Mouse (Mus musculus) kidney, embryonic 14.5 days (tissue): ENCODE measurements around the gene Sec61g. TPM values are rescaled to one million over a fixed set of nuclear protein-coding genes. Genes with fewer than 3 reads are reported as not detected.
"Not testable (repeated sequence)": the region's sequence is repeated elsewhere in the genome, so short reads cannot be mapped to it uniquely, and the experiment has no call there.

ENCODE experiments used
- ATAC-seq: fragments of 200-750 bp; cut with Nextera tagmentation; 2 replicates; pipeline ENCODE4 v1.8.0; 2017; ENCODE audit warnings: moderate number of reproducible peaks, mild to moderate bottlenecking, moderate TSS enrichment, moderate library complexity; ENCODE audit not compliant: low FRiP score, low TSS enrichment
- H3K27ac ChIP-seq: fragments of 300-500 bp; sonication (generic); 2 replicates; pipeline ENCODE4 v1.5.1; 2014; ENCODE audit warnings: low read depth, mild to moderate bottlenecking, low read length, moderate library complexity, mixed read lengths
- H3K27me3 ChIP-seq: fragments of 300-500 bp; sonication (generic); 2 replicates; pipeline ENCODE4 v1.6.1; 2014; ENCODE audit warnings: mild to moderate bottlenecking, low read length; ENCODE audit not compliant: control insufficient read depth, insufficient read depth
- H3K36me3 ChIP-seq: fragments of 300-500 bp; sonication (generic); 2 replicates; pipeline ENCODE4 v1.6.1; 2014; ENCODE audit warnings: low read length, mixed read lengths; ENCODE audit not compliant: control insufficient read depth, insufficient read depth
- H3K4me1 ChIP-seq: fragments of 300-500 bp; sonication (generic); 2 replicates; pipeline ENCODE4 v1.6.1; 2014; ENCODE audit warnings: low read length, mixed read lengths; ENCODE audit not compliant: control insufficient read depth, insufficient read depth
- H3K4me2 ChIP-seq: fragments of 300-500 bp; sonication (generic); replicated peaks from 2 replicates; pipeline ENCODE4 v1.6.1; 2014; ENCODE audit warnings: low read depth, mild to moderate bottlenecking, low read length
- H3K4me3 ChIP-seq: fragments of 300-500 bp; sonication (generic); 2 replicates; pipeline ENCODE4 v1.5.1; 2014; ENCODE audit warnings: mild to moderate bottlenecking, low read length
- H3K9ac ChIP-seq: fragments of 300-500 bp; sonication (generic); 2 replicates; pipeline ENCODE4 v1.6.1; 2014; ENCODE audit warnings: low read depth, mild to moderate bottlenecking, low read length, moderate library complexity
- H3K9me3 ChIP-seq: fragments of 300-500 bp; sonication (generic); 2 replicates; pipeline ENCODE4 v1.6.1; 2016; ENCODE audit warnings: low read length; ENCODE audit not compliant: control insufficient read depth
- whole genome bisulfite sequencing: fragments of 180-500 bp; shearing (Covaris S2); extraction: QIAGEN DNeasy Blood & Tissue Kit; methylation state at CpG from one replicate; pipeline ENCODE4 v1.1.7; 2014; 5-methylcytosine and 5-hydroxymethylcytosine counted together
- polyA plus RNA-seq: library from polyadenylated mRNA; unstranded; fragments of >200 nt; fragmentation: Nextera tagmentation; extraction: Ambion mirVana; gene quantifications from 2 replicates; pipeline ENCODE4 v1.2.1, GENCODE M21; 2014

Gene Sec61g
- polyA plus RNA-seq, 1 experiment from 2014 or later: 31.6 TPM

- no peaks in the 10 kb centered on the region for H3K4me1 ChIP-seq
- WGBS: 84% methylated on average over 2 of the region's 2 CpGs
These were observed 18.2 kb upstream of the Sec61g start for GRCm38 (mm10) chr11:16526467-16526866.

GRCm38 (mm10) chr11:16525724-16526123 is 17.4 kb upstream of the Sec61g start:
- H3K4me2 ChIP-seq: no peak overlapping the region
- H3K9ac ChIP-seq: no peak overlapping the region
- no peaks in the 10 kb centered on the region for H3K4me1 ChIP-seq
- 67% methylated on average over 2 of the region's 2 CpGs for WGBS
- H3K36me3 ChIP-seq: no peaks in the 10 kb centered on the region
- H3K4me3 ChIP-seq: no peak overlapping the region
- H3K27me3 ChIP-seq: no peaks in the 10 kb centered on the region
- no peak overlapping the region for H3K27ac ChIP-seq
- ATAC-seq: no peak
- no peaks in the 10 kb centered on the region for H3K9me3 ChIP-seq

More at GRCm38 (mm10) chr11:16526467-16526866, 18.2 kb upstream of the Sec61g start:
- H3K9me3 ChIP-seq: no peaks in the 10 kb centered on the region
- no peaks in the 10 kb centered on the region for H3K36me3 ChIP-seq
- H3K27me3 ChIP-seq: no peaks in the 10 kb centered on the region
- no peak overlapping the region for H3K4me2 ChIP-seq
- ATAC-seq: no peak
- no peak overlapping the region for H3K27ac ChIP-seq
- H3K9ac ChIP-seq: no peak overlapping the region
- H3K4me3 ChIP-seq: no peak overlapping the region

GRCm38 (mm10) chr11:16524917-16525640 is 16.8 kb upstream of the Sec61g start:
- ATAC-seq: peak; percentile 55
- WGBS: 48% methylated on average over 3 of the region's 3 CpGs
- H3K27me3 ChIP-seq: no peaks in the 10 kb centered on the region

GRCm38 (mm10) chr11:16515081-16515480 is 6.8 kb upstream of the Sec61g start:
- not testable (repeated sequence) for H3K9ac ChIP-seq, H3K27me3 ChIP-seq, H3K36me3 ChIP-seq, H3K4me1 ChIP-seq, H3K27ac ChIP-seq, H3K4me2 ChIP-seq, H3K4me3 ChIP-seq, H3K9me3 ChIP-seq, ATAC-seq
- 94% methylated on average over 16 of the region's 16 CpGs for WGBS

More at GRCm38 (mm10) chr11:16524917-16525640, 16.8 kb upstream of the Sec61g start:
- H3K9ac ChIP-seq: no peak overlapping the region
- H3K9me3 ChIP-seq: no peaks in the 10 kb centered on the region
- H3K4me1 ChIP-seq: no peaks in the 10 kb centered on the region
- no peak overlapping the region for H3K27ac ChIP-seq
- no peaks in the 10 kb centered on the region for H3K36me3 ChIP-seq
- no peak overlapping the region for H3K4me2 ChIP-seq
- H3K4me3 ChIP-seq: no peak overlapping the region

GRCm38 (mm10) chr11:16514221-16514620 is 5.9 kb upstream of the Sec61g start:
- H3K36me3 ChIP-seq, H3K9ac ChIP-seq, H3K27ac ChIP-seq, H3K4me3 ChIP-seq, H3K4me1 ChIP-seq, H3K4me2 ChIP-seq, H3K27me3 ChIP-seq, H3K9me3 ChIP-seq: not testable (repeated sequence)
- ATAC-seq: peak; percentile 55; the same call in 1 of the 2 replicates
- 61% methylated on average over 23 of the region's 23 CpGs for WGBS

GRCm38 (mm10) chr11:16507385-16508051 is 766 bp downstream of the Sec61g start:
- H3K4me1 ChIP-seq: no peaks in the 10 kb centered on the region; the same call in 1 of the 2 replicates
- no peaks in the 10 kb centered on the region for H3K27me3 ChIP-seq
- H3K9ac ChIP-seq: peak overlapping the region; percentile 93
- 4% methylated on average over 26 of the region's 26 CpGs for WGBS
- peak; percentile 74 for ATAC-seq
- H3K36me3 ChIP-seq: peaks cover 32% of the 10 kb centered on the region
- peak overlapping the region; percentile 69 for H3K4me2 ChIP-seq
- H3K4me3 ChIP-seq: peak overlapping the region; percentile 83
- no peaks in the 10 kb centered on the region for H3K9me3 ChIP-seq
- H3K27ac ChIP-seq: peak overlapping the region; percentile 79

GRCm38 (mm10) chr11:16505999-16506398 is 2.3 kb downstream of the Sec61g start:
- no peaks in the 10 kb centered on the region; the same call in 1 of the 2 replicates for H3K4me1 ChIP-seq
- H3K9ac ChIP-seq: no peak overlapping the region
- H3K36me3 ChIP-seq: peaks cover 40% of the 10 kb centered on the region
- no peaks in the 10 kb centered on the region for H3K27me3 ChIP-seq
- 95% methylated on average over 6 of the region's 6 CpGs for WGBS
- no peak overlapping the region for H3K4me3 ChIP-seq
- no peak overlapping the region for H3K27ac ChIP-seq
- H3K9me3 ChIP-seq: no peaks in the 10 kb centered on the region
- H3K4me2 ChIP-seq: no peak overlapping the region
- no peak for ATAC-seq

GRCm38 (mm10) chr11:16503150-16503549 is 5.1 kb downstream of the Sec61g start:
- Histone ChIP-seq H3K27me3 (no peaks in the 10 kb centered on the region), H3K4me2 (no peak overlapping the region), H3K36me3 (peaks cover 42% of the 10 kb centered on the region), H3K9me3 (no peaks in the 10 kb centered on the region), H3K27ac (no peak overlapping the region), H3K4me1 (no peaks in the 10 kb centered on the region; the same call in 1 of the 2 replicates), H3K4me3 (no peak overlapping the region), H3K9ac (no peak overlapping the region)
- no peak for ATAC-seq
- 94% methylated on average over 5 of the region's 5 CpGs for WGBS

GRCm38 (mm10) chr11:16502744-16503143 is 5.5 kb downstream of the Sec61g start:
- Histone ChIP-seq H3K27me3 (no peaks in the 10 kb centered on the region), H3K9me3 (no peaks in the 10 kb centered on the region), H3K36me3 (peaks cover 42% of the 10 kb centered on the region), H3K4me3 (no peak overlapping the region), H3K4me2 (no peak overlapping the region), H3K27ac (no peak overlapping the region), H3K4me1 (no peaks in the 10 kb centered on the region; the same call in 1 of the 2 replicates), H3K9ac (no peak overlapping the region)
- whole genome bisulfite sequencing: 98% methylated on average over 3 of the region's 3 CpGs
- no peak for ATAC-seq
